Mouse (Mus musculus) cerebellum, adult 2 months (tissue): ENCODE measurements around the gene Cep85l.

Source experiments
- CTCF ChIP-seq: fragments of 200-500 bp; IDR thresholded peaks from 2 replicates; pipeline ENCODE4 v1.5.1; 2011; ENCODE audit warnings: low read depth, mild to moderate bottlenecking, control low read depth, low read length, moderate library complexity, borderline replicate concordance; ENCODE audit not compliant: insufficient read depth
- POLR2A ChIP-seq: fragments of 200-500 bp; IDR thresholded peaks from 2 replicates; pipeline ENCODE4 v1.6.1; 2011; ENCODE audit warnings: low read length, control low read depth, borderline replicate concordance; ENCODE audit not compliant: insufficient read depth

- TF ChIP-seq POLR2A (no peak), CTCF (no peak)
These were observed 145.6 kb downstream of the Cep85l start for GRCm38 (mm10) chr10:53234086-53234613.
